Mouse (Mus musculus) ovary, postnatal 10 days (tissue): ENCODE measurements around the gene Trak1.

Experiments
- DNase-seq: peaks from one replicate; pipeline ENCODE4 v3.0.0; 2022; ENCODE audit warnings: low spot score

Trak1 gene

GRCm38 (mm10) chr9:121395812-121396211 lies 98.5 kb downstream of the Trak1 start:
- DNase-seq: no peak

- DNase-seq: no peak
Observed at GRCm38 (mm10) chr9:121398100-121398760, 100.9 kb downstream of the Trak1 start.

GRCm38 (mm10) chr9:121398761-121399160 lies 101.5 kb downstream of the Trak1 start:
- DNase-seq: no peak

- no peak for DNase-seq
Observed at GRCm38 (mm10) chr9:121400608-121401007, 103.3 kb downstream of the Trak1 start.

GRCm38 (mm10) chr9:121403157-121403671 lies 105.9 kb downstream of the Trak1 start:
- DNase-seq: no peak

GRCm38 (mm10) chr9:121403699-121404098 lies 106.4 kb downstream of the Trak1 start:
- no peak for DNase-seq

- DNase-seq: no peak
Observed at GRCm38 (mm10) chr9:121405088-121405681, 107.9 kb downstream of the Trak1 start.

GRCm38 (mm10) chr9:121405792-121406191 lies 108.5 kb downstream of the Trak1 start:
- DNase-seq: no peak

- no peak for DNase-seq
Observed at GRCm38 (mm10) chr9:121414237-121414636, 116.9 kb downstream of the Trak1 start.

GRCm38 (mm10) chr9:121415626-121416241 lies 118.4 kb downstream of the Trak1 start:
- no peak for DNase-seq

- DNase-seq: no peak
Observed at GRCm38 (mm10) chr9:121416460-121416859, 119.2 kb downstream of the Trak1 start.

- no peak for DNase-seq
Observed at GRCm38 (mm10) chr9:121416872-121417637, 119.8 kb downstream of the Trak1 start.

GRCm38 (mm10) chr9:121419011-121419410 lies 121.7 kb downstream of the Trak1 start:
- no peak for DNase-seq

GRCm38 (mm10) chr9:121419573-121419972 lies 122.3 kb downstream of the Trak1 start:
- DNase-seq: no peak

GRCm38 (mm10) chr9:121420817-121421216 lies 123.5 kb downstream of the Trak1 start:
- DNase-seq: no peak

- DNase-seq: no peak
Observed at GRCm38 (mm10) chr9:121422402-121422801, 125.1 kb downstream of the Trak1 start.

GRCm38 (mm10) chr9:121423621-121424020 lies 126.3 kb downstream of the Trak1 start:
- DNase-seq: no peak

GRCm38 (mm10) chr9:121424281-121425164 lies 127.2 kb downstream of the Trak1 start:
- no peak for DNase-seq

GRCm38 (mm10) chr9:121426451-121426850 lies 129.1 kb downstream of the Trak1 start:
- DNase-seq: no peak

- DNase-seq: no peak
Observed at GRCm38 (mm10) chr9:121426902-121427301, 129.6 kb downstream of the Trak1 start.

GRCm38 (mm10) chr9:121429592-121429991 lies 132.3 kb downstream of the Trak1 start:
- DNase-seq: no peak
